Mouse (Mus musculus) adrenal gland, postnatal 25 days (tissue): Measurements from ENCODE around the gene Orm3. TPM values are rescaled to one million over a fixed set of nuclear protein-coding genes. Genes with fewer than 3 reads are reported as not detected.

ENCODE experiments used
- DNase-seq: peaks from one replicate; pipeline ENCODE4 v3.0.0; 2021; ENCODE audit warnings: mixed read lengths
- long read RNA-seq: library from polyadenylated mRNA; stranded (forward); transcript quantifications from one replicate; pipeline ENCODE4 v2.0.0, GENCODE M21; 2021
- total RNA-seq: library from RNA; stranded (reverse); gene quantifications from 2 replicates; pipeline ENCODE4 v1.2.3, GENCODE M21; 2021

Gene Orm3
- 9.9 and 10.4 TPM in 2 replicates for total RNA-seq
- long read RNA-seq, partial matches to known transcripts, result 4 of 10 reads
- long read RNA-seq, other reads (novel, unspliced or antisense), result 6 of 10 reads

GRCm38 (mm10) chr4:63355877-63356665, at the start of gene Orm3:
Gene Orm3, plus strand, starts transcription at chr4:63356162.
- peak; percentile 52 for DNase-seq

- peak; percentile 93 for DNase-seq
Observed at GRCm38 (mm10) chr4:63307175-63308062, 48.5 kb upstream of the Orm3 start.

- peak; percentile 22 for DNase-seq
Observed at GRCm38 (mm10) chr4:63308316-63308715, 47.6 kb upstream of the Orm3 start.

GRCm38 (mm10) chr4:63310247-63310855, 45.6 kb upstream of the Orm3 start:
- no peak for DNase-seq

GRCm38 (mm10) chr4:63311426-63311825, 44.5 kb upstream of the Orm3 start:
- no peak for DNase-seq

- no peak for DNase-seq
Observed at GRCm38 (mm10) chr4:63314063-63314462, 41.9 kb upstream of the Orm3 start.

- DNase-seq, result peak; percentile 65
Observed at GRCm38 (mm10) chr4:63316076-63316746, 39.8 kb upstream of the Orm3 start.

GRCm38 (mm10) chr4:63319566-63319965, 36.4 kb upstream of the Orm3 start:
- DNase-seq, result peak; percentile 72

- DNase-seq, result no peak
Observed at GRCm38 (mm10) chr4:63323275-63323815, 32.6 kb upstream of the Orm3 start.

- DNase-seq, result no peak
Observed at GRCm38 (mm10) chr4:63333403-63333802, 22.6 kb upstream of the Orm3 start.

GRCm38 (mm10) chr4:63338414-63339076, 17.4 kb upstream of the Orm3 start:
- DNase-seq, result no peak

- no peak for DNase-seq
Observed at GRCm38 (mm10) chr4:63342491-63342890, 13.5 kb upstream of the Orm3 start.

- no peak for DNase-seq
Observed at GRCm38 (mm10) chr4:63343608-63344007, 12.4 kb upstream of the Orm3 start.

- peak; percentile 45 for DNase-seq
Observed at GRCm38 (mm10) chr4:63344295-63344694, 11.7 kb upstream of the Orm3 start, which contains the start of gene Orm1. Gene Orm1, plus strand, starts transcription at chr4:63344560.

GRCm38 (mm10) chr4:63345261-63345660, 10.7 kb upstream of the Orm3 start:
- no peak for DNase-seq

GRCm38 (mm10) chr4:63346659-63347058, 9.3 kb upstream of the Orm3 start:
- no peak for DNase-seq

GRCm38 (mm10) chr4:63348524-63348923, 7.4 kb upstream of the Orm3 start:
- DNase-seq, result no peak

GRCm38 (mm10) chr4:63356981-63357570, 1.1 kb downstream of the Orm3 start:
- DNase-seq, result no peak

GRCm38 (mm10) chr4:63359861-63360260, 3.9 kb downstream of the Orm3 start:
- no peak for DNase-seq

- DNase-seq, result peak; percentile 33
Observed at GRCm38 (mm10) chr4:63362150-63362549, 6.2 kb downstream of the Orm3 start, which contains the start of gene Orm2. Gene Orm2, plus strand, starts transcription at chr4:63362449.

GRCm38 (mm10) chr4:63368577-63368976, 12.6 kb downstream of the Orm3 start:
- peak; percentile 91 for DNase-seq
